Mouse (Mus musculus) heart, adult 9 months (tissue): ENCODE data around the gene Kat7.

Experiments used
- DNase-seq, 2 experiments: peaks; one replicate each; pipeline ENCODE4 v3.0.0; 2022; ENCODE audit warnings: low spot score in 2 of 2

Gene Kat7

GRCm38 (mm10) chr11:95333805-95334204 is 23.8 kb upstream of the Kat7 start:
- DNase-seq = no peak

- no peak for DNase-seq
These were observed 23.2 kb upstream of the Kat7 start for GRCm38 (mm10) chr11:95333209-95333608.

- DNase-seq = no peak
These were observed 20.6 kb upstream of the Kat7 start for GRCm38 (mm10) chr11:95330662-95331061.

- no peak for DNase-seq
These were observed 18.6 kb upstream of the Kat7 start for GRCm38 (mm10) chr11:95328629-95329028.

GRCm38 (mm10) chr11:95326243-95326642 is 16.2 kb upstream of the Kat7 start:
- no peak for DNase-seq

GRCm38 (mm10) chr11:95325832-95326231 is 15.8 kb upstream of the Kat7 start:
- DNase-seq = no peak

- no peak for DNase-seq
These were observed 14.1 kb upstream of the Kat7 start for GRCm38 (mm10) chr11:95324181-95324580.

GRCm38 (mm10) chr11:95320010-95320409 is 10.0 kb upstream of the Kat7 start:
- no peak for DNase-seq

- no peak for DNase-seq
These were observed 9.5 kb upstream of the Kat7 start for GRCm38 (mm10) chr11:95319506-95319905.

GRCm38 (mm10) chr11:95318116-95318515 is 8.1 kb upstream of the Kat7 start:
- no peak for DNase-seq

- no peak for DNase-seq
These were observed 5.3 kb upstream of the Kat7 start for GRCm38 (mm10) chr11:95315215-95315955.

- no peak for DNase-seq
These were observed 1.4 kb upstream of the Kat7 start for GRCm38 (mm10) chr11:95311425-95311807.

GRCm38 (mm10) chr11:95310648-95311424 is 790 bp upstream of the Kat7 start:
- no peak for DNase-seq

GRCm38 (mm10) chr11:95309510-95310006 is 488 bp downstream of the Kat7 start:
- peak; percentile 98 to 99 for DNase-seq

GRCm38 (mm10) chr11:95307526-95307925 is 2.5 kb downstream of the Kat7 start:
- no peak for DNase-seq

- no peak for DNase-seq
These were observed 4.4 kb downstream of the Kat7 start for GRCm38 (mm10) chr11:95305600-95305999.

GRCm38 (mm10) chr11:95301772-95302171 is 8.3 kb downstream of the Kat7 start:
- DNase-seq = no peak

- no peak for DNase-seq
These were observed 10.2 kb downstream of the Kat7 start for GRCm38 (mm10) chr11:95299886-95300285.

- DNase-seq = no peak
These were observed 11.9 kb downstream of the Kat7 start for GRCm38 (mm10) chr11:95298146-95298545.

- DNase-seq = no peak
These were observed 14.3 kb downstream of the Kat7 start for GRCm38 (mm10) chr11:95295736-95296135.

GRCm38 (mm10) chr11:95293017-95293624 is 16.9 kb downstream of the Kat7 start:
- DNase-seq = peak; percentile 17 to 30

GRCm38 (mm10) chr11:95291998-95292397 is 18.0 kb downstream of the Kat7 start:
- DNase-seq = no peak

- no peak for DNase-seq
These were observed 27.7 kb downstream of the Kat7 start for GRCm38 (mm10) chr11:95282331-95282730.
